Mouse (Mus musculus) embryonic fibroblast, embryonic 13.5 days (primary cell): ENCODE data around the gene Ush2a. TPM values are rescaled to one million over a fixed set of nuclear protein-coding genes. Genes with fewer than 3 reads are reported as not detected.

Experiments used
- H3K27ac ChIP-seq: 2 replicates; pipeline ENCODE4 v1.5.1; 2012; ENCODE audit warnings: low read length, control low read depth, inconsistent platforms; ENCODE audit not compliant: insufficient read depth
- H3K4me1 ChIP-seq: 2 replicates; pipeline ENCODE4 v1.6.1; 2011; ENCODE audit warnings: low read length; ENCODE audit not compliant: control insufficient read depth, insufficient read depth
- H3K4me3 ChIP-seq: 2 replicates; pipeline ENCODE4 v1.5.1; 2011; ENCODE audit warnings: mild to moderate bottlenecking, control low read depth, low read length; ENCODE audit not compliant: insufficient read depth
- CTCF ChIP-seq: IDR thresholded peaks from 2 replicates; pipeline ENCODE4 v1.5.1; 2011; ENCODE audit warnings: mild to moderate bottlenecking, control low read depth, low read length, moderate library complexity, borderline replicate concordance; ENCODE audit not compliant: insufficient read depth
- POLR2A ChIP-seq: IDR thresholded peaks from 2 replicates; pipeline ENCODE4 v1.6.1; 2011; ENCODE audit warnings: low read depth, mild to moderate bottlenecking, control low read depth, low read length, moderate library complexity
- polyA plus RNA-seq: library from polyadenylated mRNA; stranded (reverse); fragments of >200 nt; gene quantifications from 2 replicates; pipeline ENCODE4 v1.2.4, GENCODE M21; 2011; ENCODE audit warnings: low read depth; ENCODE audit not compliant: missing spikeins, insufficient read length

Ush2a gene
- polyA plus RNA-seq, 1 experiment = not detected

DNA sequence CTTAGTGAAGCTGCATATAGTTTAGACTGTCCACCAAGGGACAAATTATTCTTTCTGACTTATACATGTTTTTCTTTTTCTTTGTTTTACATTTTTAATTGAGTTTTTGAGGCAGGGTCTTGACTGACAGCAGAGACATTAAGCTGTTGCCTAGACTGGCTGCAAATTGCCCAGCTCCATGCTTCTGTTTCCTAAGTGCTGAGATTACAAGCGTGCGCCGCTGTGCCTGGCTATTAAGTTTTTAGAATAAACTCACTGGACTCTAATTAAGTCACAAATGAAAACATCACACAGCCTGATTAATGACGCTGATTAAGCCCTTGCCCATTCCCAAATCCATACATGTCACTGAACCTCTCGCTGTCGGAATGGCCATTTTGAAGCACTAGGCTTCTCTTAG, 7.2 kb downstream of the Ush2a start:
- TF ChIP-seq POLR2A = no peak
- no peak for TF ChIP-seq CTCF

DNA sequence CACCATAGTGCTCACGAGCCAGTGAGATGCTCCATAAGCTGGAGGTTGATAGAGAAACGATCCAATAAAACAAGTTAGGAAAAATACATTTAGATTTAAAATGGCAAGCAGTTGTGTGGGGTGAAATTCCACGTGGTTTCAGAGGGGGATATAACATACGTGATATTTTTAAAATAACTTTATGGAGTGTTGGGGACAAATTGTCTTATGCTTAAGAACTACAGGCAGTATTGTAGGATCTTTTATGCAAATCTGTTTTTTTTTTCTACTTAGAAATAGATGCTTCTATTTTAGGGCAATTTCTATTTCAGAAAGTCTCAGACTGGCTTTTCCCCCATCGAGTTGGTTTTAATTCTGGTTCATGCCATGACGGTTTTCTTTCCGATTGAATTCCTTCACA, 51.5 kb downstream of the Ush2a start:
- no peak overlapping the region for H3K4me3 ChIP-seq
- TF ChIP-seq CTCF = no peak
- TF ChIP-seq POLR2A = no peak
- H3K27ac ChIP-seq = no peak overlapping the region
- H3K4me1 ChIP-seq = no peaks in the 10 kb centered on the region

More for the DNA sequence above, 7.2 kb downstream of the Ush2a start:
- H3K4me1 ChIP-seq = no peaks in the 10 kb centered on the region
- no peak overlapping the region for H3K27ac ChIP-seq
- H3K4me3 ChIP-seq = no peak overlapping the region

DNA sequence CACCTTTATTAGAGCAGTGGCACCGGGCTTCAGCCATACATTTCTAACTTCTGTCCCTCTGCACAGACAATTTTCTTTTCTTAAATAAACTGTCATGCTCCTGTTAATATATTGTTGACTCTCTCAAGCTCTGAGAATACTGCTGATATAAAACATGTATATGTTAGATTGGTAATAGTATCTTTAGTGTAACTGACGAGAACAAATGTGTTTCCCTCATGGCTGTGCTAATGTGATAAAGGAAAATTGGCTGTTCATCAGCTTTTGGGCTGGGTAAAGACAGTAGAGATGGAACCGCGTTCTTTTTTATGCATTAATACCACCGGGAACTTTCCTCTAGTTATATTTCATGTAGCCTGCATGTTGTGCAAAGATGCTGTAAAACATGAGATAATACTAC, 54.8 kb downstream of the Ush2a start:
- H3K4me3 ChIP-seq = no peak overlapping the region
- no peak overlapping the region for H3K27ac ChIP-seq
- peaks cover 5% of the 10 kb centered on the region; the same call in 1 of the 2 replicates for H3K4me1 ChIP-seq
- TF ChIP-seq POLR2A = no peak
- no peak for TF ChIP-seq CTCF

DNA sequence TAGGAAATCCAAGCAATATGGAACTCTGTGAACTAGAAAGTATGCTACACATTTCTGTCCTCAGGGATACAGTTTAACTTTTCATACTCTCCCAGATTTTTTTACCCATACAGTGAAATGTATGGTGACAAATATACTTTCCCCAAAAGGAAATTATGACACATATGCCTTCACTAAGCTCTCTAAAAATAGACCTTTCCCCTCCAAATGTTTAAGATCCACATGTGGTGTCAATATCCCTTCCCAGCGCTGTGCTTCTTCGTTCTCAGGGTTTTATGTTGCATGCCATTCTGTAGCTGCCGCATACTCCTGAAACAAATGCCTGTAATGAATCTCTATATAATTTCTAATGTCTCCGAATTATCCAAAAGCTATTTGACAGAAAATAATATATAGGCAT, 58.4 kb downstream of the Ush2a start:
- Histone ChIP-seq H3K4me3 (no peak overlapping the region), H3K4me1 (peaks cover 5% of the 10 kb centered on the region; the same call in 1 of the 2 replicates), H3K27ac (no peak overlapping the region)
- no peak for TF ChIP-seq POLR2A
- no peak for TF ChIP-seq CTCF

DNA sequence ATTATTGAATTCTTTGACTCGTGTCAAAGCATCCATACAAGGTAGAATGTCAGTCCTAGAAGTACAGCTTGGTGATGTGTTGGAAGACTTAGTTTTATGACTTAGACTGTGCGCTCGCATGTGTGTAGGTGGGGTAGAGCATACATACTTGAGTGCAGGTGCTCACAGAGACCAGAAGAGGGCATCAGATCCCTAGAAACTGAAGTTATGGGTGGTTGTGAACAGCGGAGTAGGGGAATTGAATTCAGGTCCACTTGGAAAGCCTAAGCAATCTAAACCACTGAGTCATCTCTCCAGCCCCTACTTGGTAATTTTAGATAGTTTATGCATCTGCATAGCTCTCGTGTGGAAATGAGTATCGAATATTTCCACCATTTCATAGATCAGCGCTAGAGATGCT, 59.7 kb downstream of the Ush2a start:
- Histone ChIP-seq H3K27ac (no peak overlapping the region), H3K4me3 (no peak overlapping the region), H3K4me1 (peaks cover 5% of the 10 kb centered on the region; the same call in 1 of the 2 replicates)
- no peak for TF ChIP-seq CTCF
- TF ChIP-seq POLR2A = no peak

DNA sequence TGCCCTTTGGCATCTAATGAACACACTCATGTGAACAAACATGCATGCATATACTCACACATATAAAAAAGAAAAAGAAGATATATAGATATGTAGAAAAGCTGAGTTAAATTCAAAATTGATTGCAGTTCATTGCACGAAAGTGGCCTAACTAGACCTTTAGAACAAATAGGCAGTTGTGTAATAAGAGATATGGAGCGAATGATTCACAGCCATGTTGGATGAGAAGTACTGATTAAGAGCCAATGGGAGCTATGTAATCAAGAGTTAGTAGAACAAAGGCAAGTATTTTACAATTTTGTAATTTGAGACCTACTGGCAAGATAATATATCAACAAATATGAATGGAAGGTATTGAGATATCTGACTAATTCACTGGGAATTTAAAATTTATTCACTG, 68.6 kb downstream of the Ush2a start:
- H3K27ac ChIP-seq = no peak overlapping the region
- no peak for TF ChIP-seq POLR2A
- TF ChIP-seq CTCF = no peak

DNA sequence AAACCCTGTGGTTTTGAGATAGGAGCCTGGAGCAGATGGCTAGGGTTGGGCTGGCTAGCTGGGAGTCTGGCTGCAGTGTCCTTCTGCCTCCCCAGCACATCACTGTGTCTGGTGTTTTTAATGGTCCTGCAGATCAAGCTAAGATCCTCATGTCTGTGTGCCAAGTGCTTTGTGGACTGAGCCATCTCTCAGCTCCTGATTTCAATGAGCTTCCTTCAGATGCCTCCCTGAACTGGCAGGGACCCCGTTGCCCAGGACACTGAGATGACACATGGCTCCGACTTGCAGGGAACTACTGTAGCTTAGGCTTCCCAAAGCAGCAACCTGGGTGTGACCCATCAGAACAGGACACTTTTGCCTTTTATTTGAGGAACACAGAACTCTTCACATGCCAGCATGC, 72.1 kb downstream of the Ush2a start:
- no peak overlapping the region for H3K27ac ChIP-seq
- H3K4me1 ChIP-seq = peaks cover 2% of the 10 kb centered on the region; the same call in 1 of the 2 replicates
- no peak overlapping the region for H3K4me3 ChIP-seq
- TF ChIP-seq POLR2A = no peak
- TF ChIP-seq CTCF = no peak

More for the DNA sequence above, 68.6 kb downstream of the Ush2a start:
- Histone ChIP-seq H3K4me3 (no peak overlapping the region), H3K4me1 (peaks cover 2% of the 10 kb centered on the region; the same call in 1 of the 2 replicates)

DNA sequence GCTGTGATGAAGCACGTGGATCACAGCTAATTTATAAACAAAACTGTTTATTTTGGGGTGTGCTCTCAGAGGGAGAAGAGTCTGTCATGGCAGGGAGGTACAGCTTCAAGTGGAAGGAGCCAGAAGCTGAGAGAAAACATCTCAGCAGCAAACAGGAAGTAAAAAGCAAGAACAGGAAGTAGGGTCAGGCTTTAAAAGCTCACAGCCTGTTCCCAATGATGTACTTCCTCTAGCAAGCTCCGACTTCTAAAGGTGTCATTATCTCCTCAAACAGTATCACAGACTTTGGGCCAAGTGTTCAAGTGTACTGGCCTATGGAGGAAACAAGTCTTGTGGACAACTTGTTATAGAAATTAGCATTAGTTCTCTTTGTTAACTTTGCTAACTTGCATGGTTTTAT, 85.9 kb downstream of the Ush2a start:
- no peak overlapping the region for H3K4me3 ChIP-seq
- TF ChIP-seq POLR2A (no peak), CTCF (no peak)
- no peaks in the 10 kb centered on the region for H3K4me1 ChIP-seq
- H3K27ac ChIP-seq = no peak overlapping the region

DNA sequence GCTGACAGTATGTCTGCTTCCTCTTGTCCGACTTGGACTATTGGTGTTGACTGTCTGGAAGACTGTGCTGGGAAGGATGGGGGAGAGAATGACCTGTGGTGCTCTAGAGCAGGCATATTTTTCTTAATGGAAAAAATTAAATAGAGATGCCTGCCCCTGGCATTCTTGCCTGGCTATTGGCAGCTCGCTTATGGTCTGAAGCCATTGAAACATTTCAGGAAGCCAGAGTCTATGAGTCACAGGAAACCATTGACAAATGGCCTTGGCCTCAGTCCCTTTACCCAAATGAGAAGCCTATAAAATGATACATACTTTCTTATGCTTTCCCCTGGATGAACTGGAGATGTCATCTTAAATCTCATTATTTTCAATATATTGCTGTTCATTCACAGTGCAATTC, 92.9 kb downstream of the Ush2a start:
- Histone ChIP-seq H3K27ac (peak overlapping the region; percentile 13; the same call in 1 of the 2 replicates), H3K4me3 (no peak overlapping the region), H3K4me1 (peaks cover 2% of the 10 kb centered on the region)
- no peak for TF ChIP-seq POLR2A
- TF ChIP-seq CTCF = no peak

DNA sequence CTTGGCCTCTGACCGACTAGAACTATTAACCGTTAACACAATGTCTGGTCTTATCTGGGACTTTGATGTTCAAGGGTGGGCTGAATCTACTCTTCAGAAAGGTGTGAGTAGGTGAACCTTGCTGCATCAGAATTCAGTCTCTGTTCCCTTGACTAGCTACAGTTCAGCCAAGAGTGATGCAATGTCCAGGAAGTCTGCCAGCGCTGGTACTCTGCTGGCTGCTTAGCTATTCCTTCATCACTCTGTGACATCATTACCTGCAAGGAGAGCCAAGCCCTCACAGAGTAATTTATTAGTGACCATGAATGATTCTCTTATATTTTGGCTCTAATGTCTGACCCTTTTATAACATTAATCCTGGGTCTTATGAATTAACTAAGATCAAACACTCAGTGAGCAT, 101.7 kb downstream of the Ush2a start:
- H3K4me1 ChIP-seq = no peaks in the 10 kb centered on the region; the same call in 1 of the 2 replicates
- no peak overlapping the region for H3K4me3 ChIP-seq
- no peak for TF ChIP-seq CTCF

DNA sequence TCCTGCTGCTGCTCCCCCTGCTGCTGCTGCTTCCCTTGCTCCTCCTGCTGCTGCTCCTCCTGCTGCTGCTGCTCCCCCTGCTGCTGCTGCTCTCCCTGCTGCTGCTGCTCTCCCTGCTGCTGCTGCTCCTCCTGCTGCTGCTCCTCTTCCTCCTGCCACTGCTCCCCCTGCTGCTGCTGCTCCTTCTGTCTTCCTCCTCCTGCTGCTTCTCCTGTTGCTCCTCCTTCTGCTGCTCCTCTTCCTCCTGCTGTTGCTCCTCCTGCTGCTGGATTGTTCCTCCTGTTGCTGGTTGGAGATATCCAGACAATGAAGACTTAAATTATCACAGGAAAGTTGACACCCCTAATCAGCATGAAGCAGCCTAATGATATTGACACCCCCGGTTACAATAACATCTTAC, 123.4 kb downstream of the Ush2a start:
- H3K27ac ChIP-seq = no peak overlapping the region
- H3K4me3 ChIP-seq = no peak overlapping the region
- no peak for TF ChIP-seq CTCF
- no peak for TF ChIP-seq POLR2A
- no peaks in the 10 kb centered on the region; the same call in 1 of the 2 replicates for H3K4me1 ChIP-seq

More for the DNA sequence above, 101.7 kb downstream of the Ush2a start:
- no peak overlapping the region for H3K27ac ChIP-seq

DNA sequence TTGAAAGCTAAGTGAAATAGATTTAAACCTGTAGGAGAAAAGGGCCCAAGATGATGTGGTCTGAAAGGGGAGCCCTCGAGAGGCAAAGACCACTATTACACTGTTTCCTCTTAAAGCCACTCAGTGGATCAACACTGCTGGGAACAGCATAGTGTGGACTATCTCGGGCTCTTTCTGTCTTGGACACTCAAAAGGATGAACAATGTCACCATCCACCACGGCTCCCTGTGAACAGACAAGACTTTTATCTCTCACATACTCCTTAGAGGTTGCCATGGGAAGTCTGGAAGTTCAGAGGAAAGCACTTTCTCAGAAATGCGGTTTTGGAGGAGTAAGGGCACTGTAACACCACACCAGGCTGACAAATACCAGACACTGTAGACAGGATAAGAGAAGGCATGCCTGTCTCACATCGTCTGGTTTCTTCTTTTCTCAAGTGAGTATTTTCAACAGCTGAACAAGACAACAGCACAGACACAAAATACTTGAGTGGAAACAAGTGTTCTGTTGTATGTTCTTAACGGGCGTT, 124.0 kb downstream of the Ush2a start:
- TF ChIP-seq POLR2A (no peak), CTCF (no peak)
- no peaks in the 10 kb centered on the region; the same call in 1 of the 2 replicates for H3K4me1 ChIP-seq
- H3K27ac ChIP-seq = no peak overlapping the region
- no peak overlapping the region for H3K4me3 ChIP-seq
